In genomic region chr3:36552406-36553047, GRCm38 (mm10) we compare ENCODE assay signal across 8 mouse cellular contexts. TPM values are rescaled to one million over a fixed set of nuclear protein-coding genes. Genes with fewer than 3 reads are reported as not detected.
DNase-seq lines count a peak whose midpoint lies in the region; ATAC-seq and TF ChIP-seq lines count a peak whose summit lies in the region.

Gene Exosc9, plus strand, starts transcription at chr3:36552606.

- H3K4me1 ChIP-seq in ES-E14 (ENCODE audit: control insufficient read depth in 2 of 2, insufficient read depth in 2 of 2, low read length in 2 of 2, poor library complexity in 1 of 2) = peaks cover 0 to 3% of the 10 kb centered on the region in 2 experiments; a peak in 1 of 4 replicates
- H3K4me1 ChIP-seq in forebrain, embryonic 16.5 days (replicated peaks; ENCODE audit: control insufficient read depth, insufficient read depth, low read length) = peaks cover 10% of the 10 kb centered on the region
- H3K4me1 ChIP-seq in lung, embryonic 15.5 days = peaks cover 11% of the 10 kb centered on the region; the same call in 1 of the 2 replicates

- peak within 1 kb of the TSS; percentile 88 to 91 for H3K4me3 ChIP-seq in ES-E14 (ENCODE audit: insufficient read depth in 1 of 2, low read depth in 1 of 2, low read length in 2 of 2, poor library complexity in 1 of 2, severe bottlenecking in 1 of 2)
- H3K4me3 ChIP-seq in forebrain, embryonic 16.5 days (replicated peaks; ENCODE audit: low read length) = peak within 1 kb of the TSS; percentile 62
- peak within 1 kb of the TSS; percentile 67 for H3K4me3 ChIP-seq in lung, embryonic 15.5 days

- H3K27me3 ChIP-seq in forebrain, embryonic 16.5 days (replicated peaks; ENCODE audit: control insufficient read depth, insufficient read depth, low read length) = no peaks in the 10 kb centered on the region
- H3K27me3 ChIP-seq in lung, embryonic 15.5 days = no peaks in the 10 kb centered on the region

- H3K4me2 ChIP-seq in forebrain, embryonic 16.5 days (ENCODE audit: low read length) = peak within 1 kb of the TSS; percentile 91
- H3K4me2 ChIP-seq in lung, embryonic 15.5 days = peak within 1 kb of the TSS; percentile 82

- in situ Hi-C loops in ES-E14 (cut with MboI; ENCODE audit: low sequenced_read_pairs in 2 of 2, unreplicated experiment in 2 of 2) = no loop called here

- H3K36me3 ChIP-seq in ES-E14 (ENCODE audit: control insufficient read depth, insufficient read depth, low read length, poor library complexity, severe bottlenecking) = peaks cover 11% of the 10 kb centered on the region
- peaks cover 9% of the 10 kb centered on the region; the same call in 1 of the 2 replicates for H3K36me3 ChIP-seq in forebrain, embryonic 16.5 days (ENCODE audit: control insufficient read depth, insufficient read depth)
- peaks cover 35% of the 10 kb centered on the region for H3K36me3 ChIP-seq in lung, embryonic 15.5 days

- intact Hi-C loops in heart, postnatal 36 days (cut with DNase I) = loop anchor here (1.0 kb wide), 1 partner anchor 20 kb away; the partner anchor contains the start of gene Ccna2

- no peaks in the 10 kb centered on the region for H3K9me3 ChIP-seq in ES-E14 (ENCODE audit: control insufficient read depth, insufficient read depth, low read depth, low read length)
- H3K9me3 ChIP-seq in forebrain, embryonic 16.5 days (ENCODE audit: control insufficient read depth, low read length) = no peaks in the 10 kb centered on the region
- H3K9me3 ChIP-seq in lung, embryonic 15.5 days = no peaks in the 10 kb centered on the region

- ATAC-seq in forebrain, embryonic 16.5 days = peak; percentile 98
- peak; percentile 93 for ATAC-seq in lung, embryonic 15.5 days (ENCODE audit: borderline replicate concordance, extremely low read depth, low FRiP score, low TSS enrichment)

- no peak within 1 kb of the TSS for H3K27ac ChIP-seq in ES-E14 (ENCODE audit: insufficient read depth, low read depth, low read length, poor library complexity, severe bottlenecking)
- H3K27ac ChIP-seq in forebrain, embryonic 16.5 days (ENCODE audit: low read length) = peak within 1 kb of the TSS; percentile 73
- H3K27ac ChIP-seq in lung, embryonic 15.5 days = no peak within 1 kb of the TSS

- peak; percentile 76 for DNase-seq in ES-E14 (ENCODE audit: low read depth, low spot score)
- peak; percentile 92 for DNase-seq in cerebellum, adult 11-12 months
- DNase-seq in heart, postnatal 36 days = peak; percentile 95 to 98
- peak; percentile 89 to 95 for DNase-seq in layer of hippocampus, adult 8-10 months (ENCODE audit: low spot score in 2 of 2)
- DNase-seq in ovary, adult 18-20 months (ENCODE audit: low spot score) = peak; percentile 83
- DNase-seq in thymus, postnatal 0 days (ENCODE audit: low spot score) = peak; percentile 90

- H3K9ac ChIP-seq in ES-E14 (ENCODE audit: insufficient read depth, low read depth, low read length, poor library complexity, severe bottlenecking) = peak within 1 kb of the TSS; percentile 95
- peak within 1 kb of the TSS; percentile 63 for H3K9ac ChIP-seq in forebrain, embryonic 16.5 days (replicated peaks; ENCODE audit: low read depth, low read length)
- peak within 1 kb of the TSS; percentile 59 for H3K9ac ChIP-seq in lung, embryonic 15.5 days

- under 1% methylated on average over 39 of the region's 39 CpGs for WGBS in forebrain, embryonic 16.5 days
- WGBS in lung, embryonic 15.5 days = 0% methylated on average over 39 of the region's 39 CpGs

TF ChIP-seq in ES-E14, 5 proteins besides CTCF, POLR2A, EP300 and RAD21:
- TF ChIP-seq ZNF384 (IDR thresholded peaks at IDR 0.05; ENCODE audit: low read depth, low read length) (no peak), ZC3H11A (IDR thresholded peaks at IDR 0.05; ENCODE audit: borderline replicate concordance, low read depth, low read length) (no peak), HCFC1 (IDR thresholded peaks at IDR 0.05; ENCODE audit: borderline replicate concordance, insufficient read depth, low read length) (0 out of 2 replicates have a peak, but pooled peaks have one; percentile 66), MAFK (IDR thresholded peaks at IDR 0.05; ENCODE audit: insufficient read depth, low read depth, low read length) (no peak)
TF ChIP-seq in ES-E14: peak in this region for 1.

RNA-seq across cellular contexts. Expression of gene Exosc9, which starts in this region (rescaled TPM):
- 27.3 and 39.7 TPM in 2 replicates for total RNA-seq in ES-E14 (2012; rRNA removed)
- 86.9 and 91.6 TPM in 2 replicates for polyA plus RNA-seq in forebrain, embryonic 16.5 days (2015; fragmentation: Nextera tagmentation; extraction: Ambion mirVana)
- total RNA-seq in heart, postnatal 36 days (2021) = 10 to 100 TPM; 17.0 to 18.4 TPM
- total RNA-seq in layer of hippocampus, adult 8-10 months (2022) = 10 to 100 TPM; 39.0 to 42.2 (median 40.3) TPM
- 61.2 and 66.1 TPM in 2 replicates for polyA plus RNA-seq in lung, embryonic 15.5 days (2015; fragmentation: Nextera tagmentation; extraction: Ambion mirVana)
- 60.7 and 61.4 TPM in 2 replicates for polyA plus RNA-seq in thymus, postnatal 0 days (2015; fragmentation: Nextera tagmentation; extraction: Ambion mirVana)
